Mouse (Mus musculus): ENCODE results near the gene Fam126a. TPM values are rescaled to one million over a fixed set of nuclear protein-coding genes. Genes with fewer than 3 reads are reported as not detected.

Gene Fam126a
- polyA plus RNA-seq, 1 experiment from 2014 or later = 28.5 TPM

- no peak for DNase-seq (ENCODE audit: low spot score)
Observed at GRCm38 (mm10) chr5:24036731-24037130, 6.2 kb upstream of the Fam126a start.

GRCm38 (mm10) chr5:24034970-24035369, 4.5 kb upstream of the Fam126a start:
- WGBS = 66% methylated on average over 3 of the region's 3 CpGs
- Histone ChIP-seq H3K4me3 (no peak overlapping the region), H3K4me1 (replicated peaks) (no peaks in the 10 kb centered on the region), H3K36me3 (no peaks in the 10 kb centered on the region), H3K27ac (no peak overlapping the region), H3K9me3 (no peaks in the 10 kb centered on the region), H3K27me3 (ENCODE audit: insufficient read depth, poor library complexity, severe bottlenecking) (no peaks in the 10 kb centered on the region)
- DNase-seq (ENCODE audit: low spot score) = no peak

More at GRCm38 (mm10) chr5:24036731-24037130, 6.2 kb upstream of the Fam126a start:
- no peaks in the 10 kb centered on the region for H3K9me3 ChIP-seq
- H3K27me3 ChIP-seq (ENCODE audit: insufficient read depth, poor library complexity, severe bottlenecking) = no peaks in the 10 kb centered on the region
- WGBS = 84% methylated on average over 6 of the region's 6 CpGs
- no peaks in the 10 kb centered on the region for H3K36me3 ChIP-seq
- H3K27ac ChIP-seq = no peak overlapping the region
- H3K4me1 ChIP-seq (replicated peaks) = no peaks in the 10 kb centered on the region
- no peak overlapping the region for H3K4me3 ChIP-seq

DNA sequence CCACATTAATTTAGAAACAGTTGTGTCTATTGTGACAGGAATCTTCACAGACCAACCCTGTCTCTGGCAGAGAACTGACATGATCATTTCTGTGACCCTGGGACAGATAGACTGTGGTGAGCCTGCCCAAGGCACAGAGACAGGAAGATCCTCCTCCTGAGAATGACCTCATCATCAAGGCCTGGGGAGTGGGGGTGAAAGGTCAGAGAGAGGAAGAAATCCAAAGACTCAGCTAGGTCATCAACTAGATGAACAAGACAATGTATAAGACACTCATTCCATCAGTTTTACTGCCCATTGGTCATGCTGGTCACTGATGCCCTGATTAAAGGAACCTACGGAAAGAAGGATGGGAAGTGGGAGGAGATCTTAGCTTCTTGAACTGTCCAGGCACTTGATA, 3.6 kb upstream of the Fam126a start:
- H3K36me3 ChIP-seq = no peaks in the 10 kb centered on the region
- H3K9me3 ChIP-seq = no peaks in the 10 kb centered on the region
- 88% methylated on average over 1 of the region's 1 CpGs for WGBS
- H3K4me1 ChIP-seq (replicated peaks) = peaks cover 6% of the 10 kb centered on the region
- H3K4me3 ChIP-seq = no peak overlapping the region
- no peak overlapping the region for H3K27ac ChIP-seq
- DNase-seq (ENCODE audit: low spot score) = no peak
- no peaks in the 10 kb centered on the region for H3K27me3 ChIP-seq (ENCODE audit: insufficient read depth, poor library complexity, severe bottlenecking)

GRCm38 (mm10) chr5:24029946-24030578, 428 bp downstream of the Fam126a start:
- no peaks in the 10 kb centered on the region for H3K9me3 ChIP-seq
- peaks cover under 1% of the 10 kb centered on the region; the same call in 1 of the 2 replicates for H3K36me3 ChIP-seq
- peak overlapping the region; percentile 84 for H3K4me3 ChIP-seq
- no peaks in the 10 kb centered on the region for H3K27me3 ChIP-seq (ENCODE audit: insufficient read depth, poor library complexity, severe bottlenecking)
- WGBS = under 1% methylated on average over 73 of the region's 73 CpGs
- peaks cover 10% of the 10 kb centered on the region for H3K4me1 ChIP-seq (replicated peaks)
- DNase-seq (ENCODE audit: low spot score) = peak; percentile 70
- H3K27ac ChIP-seq = peak overlapping the region; percentile 91

GRCm38 (mm10) chr5:24029331-24029771, 1.1 kb downstream of the Fam126a start:
- H3K27ac ChIP-seq = peak overlapping the region; percentile 91
- no peaks in the 10 kb centered on the region for H3K9me3 ChIP-seq
- 6% methylated on average over 11 of the region's 11 CpGs for WGBS
- peaks cover 10% of the 10 kb centered on the region for H3K4me1 ChIP-seq (replicated peaks)
- H3K27me3 ChIP-seq (ENCODE audit: insufficient read depth, poor library complexity, severe bottlenecking) = no peaks in the 10 kb centered on the region
- peak overlapping the region; percentile 84 for H3K4me3 ChIP-seq
- peak; percentile 58 for DNase-seq (ENCODE audit: low spot score)
- H3K36me3 ChIP-seq = peaks cover 6% of the 10 kb centered on the region; the same call in 1 of the 2 replicates

- no peak overlapping the region for H3K27ac ChIP-seq
Observed at GRCm38 (mm10) chr5:24024957-24025356, 5.5 kb downstream of the Fam126a start.

DNA sequence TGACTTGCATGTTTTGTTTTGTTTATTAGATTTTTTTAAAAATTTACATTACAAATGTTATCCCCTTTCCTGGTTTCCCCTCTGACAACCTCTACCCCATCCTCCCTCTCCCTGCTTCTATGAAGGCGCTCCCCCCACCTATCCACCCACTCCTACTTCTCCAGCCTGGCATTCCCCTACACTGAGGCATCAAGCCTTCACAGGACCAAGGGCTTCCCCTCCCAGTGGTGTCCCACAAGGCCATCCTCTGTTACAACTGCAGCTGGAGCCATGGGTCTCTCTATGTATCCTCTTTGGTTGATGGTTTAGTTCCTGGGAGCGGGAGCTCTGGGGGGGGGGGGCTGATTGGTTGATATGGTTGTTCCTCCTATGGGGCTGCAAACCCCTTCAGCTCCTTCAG, 7.3 kb downstream of the Fam126a start:
- H3K4me1 ChIP-seq (replicated peaks) = peaks cover 24% of the 10 kb centered on the region
- WGBS = 91% methylated on average over 2 of the region's 2 CpGs
- no peak overlapping the region for H3K27ac ChIP-seq

More at GRCm38 (mm10) chr5:24024957-24025356, 5.5 kb downstream of the Fam126a start:
- H3K27me3 ChIP-seq (ENCODE audit: insufficient read depth, poor library complexity, severe bottlenecking) = no peaks in the 10 kb centered on the region
- H3K4me1 ChIP-seq (replicated peaks) = peaks cover 20% of the 10 kb centered on the region
- H3K36me3 ChIP-seq = peaks cover 6% of the 10 kb centered on the region; the same call in 1 of the 2 replicates
- H3K4me3 ChIP-seq = no peak overlapping the region
- 83% methylated on average over 3 of the region's 3 CpGs for WGBS
- no peaks in the 10 kb centered on the region for H3K9me3 ChIP-seq
- no peak for DNase-seq (ENCODE audit: low spot score)

GRCm38 (mm10) chr5:24021683-24022082, 8.8 kb downstream of the Fam126a start:
- Histone ChIP-seq H3K4me3 (no peak overlapping the region), H3K27me3 (ENCODE audit: insufficient read depth, poor library complexity, severe bottlenecking) (no peaks in the 10 kb centered on the region), H3K27ac (no peak overlapping the region), H3K9me3 (peaks cover 5% of the 10 kb centered on the region; the same call in 1 of the 2 replicates), H3K36me3 (peaks cover 6% of the 10 kb centered on the region; the same call in 1 of the 2 replicates), H3K4me1 (replicated peaks) (peaks cover 24% of the 10 kb centered on the region)
- 76% methylated on average over 5 of the region's 5 CpGs for WGBS
- DNase-seq (ENCODE audit: low spot score) = no peak

More for the DNA sequence above, 7.3 kb downstream of the Fam126a start:
- H3K27me3 ChIP-seq (ENCODE audit: insufficient read depth, poor library complexity, severe bottlenecking) = no peaks in the 10 kb centered on the region
- H3K9me3 ChIP-seq = no peaks in the 10 kb centered on the region
- H3K36me3 ChIP-seq = peaks cover 6% of the 10 kb centered on the region; the same call in 1 of the 2 replicates
- no peak overlapping the region for H3K4me3 ChIP-seq
- DNase-seq (ENCODE audit: low spot score) = no peak

DNA sequence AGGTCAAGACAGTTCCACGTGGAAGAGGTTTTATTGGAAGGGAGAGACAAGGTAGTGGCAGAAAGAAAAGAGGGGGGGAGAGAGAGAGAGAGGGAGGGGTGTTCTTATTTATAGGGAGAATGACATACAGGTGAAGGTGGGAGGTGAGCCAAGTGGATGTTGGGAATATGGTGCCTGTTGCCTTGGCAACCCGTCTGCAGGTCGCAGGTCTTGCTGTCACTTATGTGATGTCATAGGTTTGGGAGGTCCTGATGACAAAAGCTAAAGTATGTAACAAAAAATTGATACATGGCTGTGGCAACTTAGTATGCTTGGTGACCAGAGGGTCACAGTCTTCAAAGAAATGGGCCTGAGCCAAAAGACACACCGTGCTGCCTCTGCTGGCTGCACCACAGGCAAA, 10.1 kb downstream of the Fam126a start:
- H3K4me1 ChIP-seq (replicated peaks) = peaks cover 24% of the 10 kb centered on the region
- no peak overlapping the region for H3K4me3 ChIP-seq
- peaks cover 10% of the 10 kb centered on the region; the same call in 1 of the 2 replicates for H3K36me3 ChIP-seq
- WGBS = 74% methylated on average over 4 of the region's 4 CpGs
- no peaks in the 10 kb centered on the region for H3K27me3 ChIP-seq (ENCODE audit: insufficient read depth, poor library complexity, severe bottlenecking)
- no peak for DNase-seq (ENCODE audit: low spot score)
- peak overlapping the region; percentile 82 for H3K27ac ChIP-seq
- peaks cover 6% of the 10 kb centered on the region; the same call in 1 of the 2 replicates for H3K9me3 ChIP-seq

DNA sequence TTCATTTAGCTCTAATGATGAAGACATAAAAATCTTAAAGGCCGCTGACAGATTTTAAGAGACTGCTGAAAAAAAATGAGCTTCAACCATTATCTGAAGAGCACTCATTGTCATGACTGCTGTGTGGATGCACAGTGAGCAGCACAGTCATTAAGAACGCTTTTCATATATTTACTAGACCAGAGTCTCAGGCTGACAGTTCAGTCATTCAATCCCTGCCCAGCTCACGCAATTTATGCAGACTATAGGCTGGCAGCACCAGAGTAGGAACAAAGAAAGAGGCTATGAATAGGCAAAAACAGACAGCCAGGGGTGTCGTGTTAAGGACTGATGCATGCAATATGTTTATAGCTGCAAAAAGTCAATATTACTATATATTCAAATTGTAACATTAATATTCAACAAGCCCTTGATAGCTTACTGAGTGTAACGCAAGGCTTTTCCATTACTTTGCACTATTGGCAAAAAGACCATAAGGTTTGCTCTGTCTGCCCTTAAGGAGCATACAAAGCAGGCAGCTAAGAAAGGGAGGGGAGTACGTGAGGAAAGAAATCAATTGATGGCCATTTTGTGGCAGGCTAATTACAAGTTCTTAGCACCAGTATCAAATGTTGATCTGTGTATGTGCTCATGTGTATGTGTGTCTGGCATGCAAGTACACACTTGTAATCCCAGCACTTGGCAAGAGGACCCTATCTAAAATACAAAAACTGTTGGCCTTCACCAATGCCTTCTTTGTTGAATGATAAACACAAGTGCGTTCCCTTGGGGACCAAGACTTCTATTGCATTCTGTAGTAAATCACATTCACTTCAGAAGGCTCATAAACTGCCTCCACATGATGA, 10.9 kb downstream of the Fam126a start:
- 54% methylated on average over 7 of the region's 7 CpGs for WGBS
- peak overlapping the region; percentile 82 for H3K27ac ChIP-seq
- peaks cover 4% of the 10 kb centered on the region; the same call in 1 of the 2 replicates for H3K36me3 ChIP-seq
- H3K4me1 ChIP-seq (replicated peaks) = peaks cover 24% of the 10 kb centered on the region
- no peaks in the 10 kb centered on the region for H3K27me3 ChIP-seq (ENCODE audit: insufficient read depth, poor library complexity, severe bottlenecking)
- no peak overlapping the region for H3K4me3 ChIP-seq
- DNase-seq (ENCODE audit: low spot score) = no peak
- H3K9me3 ChIP-seq = peaks cover 6% of the 10 kb centered on the region; the same call in 1 of the 2 replicates

DNA sequence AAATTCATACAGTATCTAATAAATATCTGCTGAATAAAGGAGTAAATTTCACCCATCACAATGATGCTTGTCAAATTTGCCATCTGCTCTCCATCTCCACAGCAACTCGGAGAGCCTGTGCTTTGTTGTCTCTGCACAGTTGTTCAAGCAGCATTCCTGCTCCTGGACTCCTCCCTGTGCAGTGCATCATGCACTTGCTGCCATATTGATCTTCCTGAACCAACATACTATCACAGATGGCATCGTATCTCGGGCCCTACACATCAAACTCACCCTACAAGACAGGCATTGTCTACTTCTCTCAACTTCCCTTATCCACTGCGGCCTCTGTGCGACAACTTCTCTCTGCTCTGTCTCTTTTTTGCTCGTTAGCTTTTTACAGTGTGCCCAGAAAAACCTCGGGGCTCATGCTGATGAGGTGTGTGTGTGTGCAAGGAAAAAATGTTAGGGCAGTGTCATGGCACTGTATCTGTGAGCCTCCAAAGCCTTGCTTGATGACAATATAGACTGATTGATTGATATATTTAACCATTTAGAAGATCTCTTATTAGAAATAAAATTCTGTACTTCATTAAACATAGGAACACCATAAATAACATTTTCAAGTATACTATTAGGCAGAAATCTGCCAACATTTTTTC, 11.7 kb downstream of the Fam126a start:
- no peak overlapping the region for H3K4me3 ChIP-seq
- H3K36me3 ChIP-seq = peaks cover 4% of the 10 kb centered on the region; the same call in 1 of the 2 replicates
- H3K27ac ChIP-seq = peak overlapping the region; percentile 82
- DNase-seq (ENCODE audit: low spot score) = peak; percentile 23
- H3K4me1 ChIP-seq (replicated peaks) = peaks cover 24% of the 10 kb centered on the region
- no peaks in the 10 kb centered on the region for H3K27me3 ChIP-seq (ENCODE audit: insufficient read depth, poor library complexity, severe bottlenecking)
- 75% methylated on average over 7 of the region's 7 CpGs for WGBS
- peaks cover 6% of the 10 kb centered on the region; the same call in 1 of the 2 replicates for H3K9me3 ChIP-seq

DNA sequence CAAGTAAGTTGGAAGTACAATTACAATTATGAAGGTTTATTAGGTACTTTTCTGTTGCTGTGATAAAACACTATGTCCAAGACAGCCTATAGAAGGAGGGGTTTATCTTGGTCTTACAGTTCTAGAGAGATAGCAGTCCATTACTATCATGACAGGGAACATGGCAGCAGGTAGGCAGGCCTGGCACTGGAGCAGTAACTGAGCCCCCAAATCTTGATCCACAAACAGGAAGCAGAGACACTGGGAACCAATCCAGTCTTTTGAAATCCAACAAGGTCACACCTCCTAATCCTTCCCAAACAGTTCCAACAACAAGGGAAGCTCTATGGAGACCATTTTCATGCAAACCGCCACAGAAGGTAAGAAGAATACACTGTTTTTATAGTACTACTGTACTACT, 13.6 kb downstream of the Fam126a start:
- peaks cover 6% of the 10 kb centered on the region; the same call in 1 of the 2 replicates for H3K9me3 ChIP-seq
- no peaks in the 10 kb centered on the region for H3K27me3 ChIP-seq (ENCODE audit: insufficient read depth, poor library complexity, severe bottlenecking)
- no peak overlapping the region for H3K27ac ChIP-seq
- DNase-seq (ENCODE audit: low spot score) = no peak
- H3K4me3 ChIP-seq = no peak overlapping the region
- H3K36me3 ChIP-seq = peaks cover 4% of the 10 kb centered on the region; the same call in 1 of the 2 replicates
- H3K4me1 ChIP-seq (replicated peaks) = peaks cover 24% of the 10 kb centered on the region
- 94% methylated on average over 1 of the region's 1 CpGs for WGBS
